Mouse (Mus musculus) embryonic fibroblast, embryonic 13.5 days (primary cell): ENCODE measurements around the gene Carns1.

ENCODE experiments used
- CTCF ChIP-seq: IDR thresholded peaks from 2 replicates; pipeline ENCODE4 v1.5.1; 2011; ENCODE audit warnings: mild to moderate bottlenecking, control low read depth, low read length, moderate library complexity, borderline replicate concordance; ENCODE audit not compliant: insufficient read depth
- POLR2A ChIP-seq: IDR thresholded peaks from 2 replicates; pipeline ENCODE4 v1.6.1; 2011; ENCODE audit warnings: low read depth, mild to moderate bottlenecking, control low read depth, low read length, moderate library complexity

GRCm38 (mm10) chr19:4163543-4163887, 11.8 kb downstream of the Carns1 start:
- TF ChIP-seq CTCF (no peak), POLR2A (no peak)
